In genomic region chr10:108101521-108101920, GRCm38 (mm10) we compare ENCODE assay signal across 15 mouse cellular contexts.
"Had no signal": no experiment of that assay in that cellular context is flagged by ENCODE, and none has a peak within 500 bp of the region (broad histone marks: within the 10 kb centered on the region; RNA-seq: fewer than 3 reads in every experiment).

No protein-coding gene starts in this region.

- H3K9me3 ChIP-seq: megakaryocyte, embryonic 14.5 days; midbrain, embryonic 13.5 days; midbrain, embryonic 15.5 days; neural tube, embryonic 12.5 days; stomach, embryonic 15.5 days had no signal

- H3K27me3 ChIP-seq: megakaryocyte, embryonic 14.5 days; midbrain, embryonic 13.5 days; midbrain, embryonic 15.5 days; neural tube, embryonic 12.5 days; stomach, embryonic 15.5 days had no signal

- DNase-seq: liver, postnatal 0 days; lung, adult 2 months; lung, postnatal 14 days; lung, postnatal 36 days; right cerebral cortex, postnatal 14 days; thymus, adult 2 months; thymus, postnatal 25 days; thymus, postnatal 4 days had no signal

- H3K4me3 ChIP-seq: megakaryocyte, embryonic 14.5 days; midbrain, embryonic 13.5 days; midbrain, embryonic 15.5 days; neural tube, embryonic 12.5 days; stomach, embryonic 15.5 days had no signal

- H3K4me1 ChIP-seq: megakaryocyte, embryonic 14.5 days; midbrain, embryonic 13.5 days; midbrain, embryonic 15.5 days; neural tube, embryonic 12.5 days; stomach, embryonic 15.5 days had no signal

- H3K36me3 ChIP-seq: midbrain, embryonic 13.5 days; midbrain, embryonic 15.5 days; neural tube, embryonic 12.5 days; stomach, embryonic 15.5 days had no signal

- H3K27ac ChIP-seq: macrophage; midbrain, embryonic 13.5 days; midbrain, embryonic 15.5 days; neural tube, embryonic 12.5 days; stomach, embryonic 15.5 days; stomach, postnatal 0 days had no signal
